Mouse (Mus musculus): Measurements from ENCODE around the gene Tle6.
A peak's percentile ranks its signal among the peaks of the same experiment; 100 is the strongest.

The Tle6 gene

GRCm38 (mm10) chr10:81591846-81592245 lies 9.0 kb downstream of the Tle6 start:
- DNase-seq (ENCODE audit: low read depth) = no peak

- no peak for DNase-seq (ENCODE audit: low read depth)
These were observed 12.1 kb downstream of the Tle6 start for GRCm38 (mm10) chr10:81588739-81589138.

DNA sequence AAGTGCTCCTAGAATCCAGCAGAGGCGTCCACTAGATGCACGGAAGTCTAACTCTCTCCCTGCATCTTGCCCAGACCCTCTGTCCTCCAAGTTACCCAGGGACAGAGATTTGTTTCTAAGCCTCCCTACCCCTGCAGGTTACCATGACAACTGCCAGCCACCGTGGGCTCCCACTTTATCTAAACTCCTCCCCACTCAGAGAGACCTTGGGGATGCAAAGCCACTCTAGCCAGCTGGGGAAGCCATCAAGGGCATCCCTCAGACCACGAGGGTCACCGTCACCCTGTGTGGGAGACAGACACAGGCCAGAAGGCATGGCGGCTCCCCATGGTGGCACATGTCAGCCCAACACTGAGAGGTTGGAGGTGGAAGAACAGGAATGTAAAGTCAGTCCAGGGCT lies 17.5 kb downstream of the Tle6 start:
- DNase-seq (ENCODE audit: low read depth) = no peak

DNA sequence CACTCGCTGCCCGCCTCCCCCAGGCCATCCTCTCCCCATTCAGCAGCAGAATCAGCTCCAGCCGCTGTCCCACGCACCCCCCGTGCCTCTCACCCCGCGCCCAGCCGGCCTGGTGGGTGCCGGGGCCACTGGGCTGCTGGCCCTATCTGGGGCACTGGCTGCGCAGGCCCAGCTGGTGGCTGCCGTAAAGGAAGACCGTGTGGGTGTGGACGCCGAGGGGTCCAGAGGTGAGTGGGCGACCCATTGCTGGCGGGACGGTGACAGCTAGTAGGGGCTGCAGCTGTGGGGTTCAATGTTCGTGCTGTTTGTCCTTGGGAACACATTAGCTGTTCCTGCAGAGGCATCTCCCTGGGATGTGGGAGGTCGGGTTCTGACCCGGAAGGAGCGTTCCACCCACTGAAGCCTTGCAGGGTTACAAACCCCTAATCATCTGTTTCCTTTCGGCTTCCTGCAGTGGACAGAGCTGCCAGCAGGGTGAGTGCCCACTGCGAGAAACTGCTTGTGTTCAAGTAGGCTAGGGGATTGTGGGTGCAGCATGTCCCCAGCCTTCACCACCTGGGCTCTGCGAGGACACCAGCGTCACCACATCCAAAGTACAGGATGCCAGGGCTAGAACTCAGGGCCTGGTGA lies 20.3 kb downstream of the Tle6 start:
- DNase-seq (ENCODE audit: low read depth) = no peak

GRCm38 (mm10) chr10:81579967-81580366 lies 20.9 kb downstream of the Tle6 start:
- DNase-seq (ENCODE audit: low read depth) = no peak

GRCm38 (mm10) chr10:81575695-81576094 lies 25.2 kb downstream of the Tle6 start:
- no peak for DNase-seq (ENCODE audit: low read depth)

GRCm38 (mm10) chr10:81575208-81575631 lies 25.7 kb downstream of the Tle6 start:
- DNase-seq (ENCODE audit: low read depth) = no peak

DNA sequence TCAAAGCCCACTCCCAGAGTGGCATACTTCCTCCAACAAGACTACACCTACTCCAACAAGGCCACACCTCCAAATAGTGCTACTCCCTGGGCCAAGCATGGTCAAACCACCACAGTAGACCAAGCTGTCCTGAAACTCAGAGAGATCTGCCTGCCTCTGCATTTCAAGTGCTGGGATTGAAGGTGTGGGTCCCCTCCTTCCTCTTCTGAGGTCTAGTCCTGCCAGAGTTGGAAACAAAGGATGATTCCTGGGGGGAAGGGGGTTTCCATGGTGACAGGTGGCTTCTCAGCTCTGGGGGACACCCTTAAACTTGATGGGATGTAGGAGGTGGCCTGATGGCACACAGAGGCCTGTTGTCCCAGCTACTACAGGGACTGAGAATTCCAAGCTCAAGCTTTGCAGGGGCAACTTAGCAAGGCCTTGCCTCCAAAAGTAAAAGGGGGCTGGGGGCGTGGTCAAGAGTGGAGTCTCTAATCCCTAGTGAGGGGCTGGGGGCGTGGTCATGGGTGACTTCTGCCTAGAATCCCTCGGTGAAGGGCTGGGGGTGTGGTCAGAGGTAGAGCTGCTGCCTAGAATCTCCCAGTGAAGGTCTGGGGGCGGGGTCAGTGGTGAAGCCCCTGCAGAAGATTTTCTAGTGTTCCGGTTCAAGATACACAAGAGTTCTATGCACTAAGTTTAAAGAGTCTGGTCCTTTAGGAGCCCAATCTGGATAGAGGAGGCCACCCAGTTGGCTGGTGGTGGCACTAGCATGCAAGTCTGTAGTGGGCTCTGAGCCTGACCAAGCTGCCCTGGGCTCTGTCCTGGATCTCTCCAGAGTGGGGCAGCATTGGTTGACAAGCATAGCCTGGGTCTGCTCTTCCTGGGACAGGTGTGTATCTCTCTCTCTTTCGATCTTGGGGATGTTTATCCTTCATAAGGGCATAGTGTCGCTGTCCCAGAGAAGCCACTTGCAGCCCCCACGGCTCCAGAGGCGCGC lies 26.5 kb downstream of the Tle6 start, which contains the start of gene Tle2:
Gene Tle2, plus strand, starts transcription at position 481 of the 976 bp plus-strand sequence.
- DNase-seq (ENCODE audit: low read depth) = no peak

- no peak for DNase-seq (ENCODE audit: low read depth)
These were observed 27.9 kb downstream of the Tle6 start for GRCm38 (mm10) chr10:81572975-81573374.

DNA sequence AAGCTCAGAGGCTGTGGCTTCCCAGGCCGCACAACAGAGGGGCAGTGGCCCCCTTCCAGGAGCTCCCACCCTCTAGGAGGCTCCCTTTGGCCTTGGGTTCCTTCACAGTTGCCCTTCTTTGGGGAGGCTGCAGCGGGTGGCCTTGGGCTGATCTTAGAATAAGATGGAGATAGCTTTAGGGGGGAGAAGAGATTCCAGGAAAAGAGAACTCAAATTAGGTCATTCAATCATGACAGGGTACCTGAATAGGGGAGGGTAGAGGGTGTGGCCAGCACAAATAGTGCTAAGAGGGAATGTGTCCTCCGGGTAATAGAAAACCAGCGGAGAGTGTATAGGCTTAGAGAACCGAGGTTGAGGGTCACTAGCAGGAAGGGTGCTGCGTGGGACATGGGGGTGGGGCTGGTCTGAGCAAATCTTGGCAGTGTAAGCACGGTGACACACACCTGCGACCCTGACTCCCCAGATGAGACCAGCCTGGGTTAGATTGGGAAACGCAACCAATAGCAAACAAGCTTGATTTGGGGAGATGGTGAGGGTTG lies 28.7 kb downstream of the Tle6 start:
- no peak for DNase-seq (ENCODE audit: low read depth)

DNA sequence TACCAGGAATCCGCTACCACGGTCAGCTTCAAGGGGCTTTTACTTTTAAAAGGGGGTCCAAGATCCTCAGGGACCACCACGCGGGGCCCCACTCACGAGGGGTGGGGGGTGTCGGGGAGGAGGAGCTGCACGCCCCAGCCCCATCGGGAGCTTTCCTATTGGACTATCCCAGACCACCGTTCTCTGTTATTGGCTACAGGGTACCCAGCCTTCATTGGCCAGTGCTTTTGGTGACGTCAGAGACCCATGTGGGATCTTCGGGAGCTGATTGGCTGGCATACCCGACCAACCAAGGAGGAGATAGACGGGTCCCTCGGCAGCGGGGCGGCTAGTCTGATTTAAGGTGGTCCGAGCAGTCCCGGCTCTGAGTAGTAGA lies 29.4 kb downstream of the Tle6 start:
- DNase-seq (ENCODE audit: low read depth) = peak; percentile 97

GRCm38 (mm10) chr10:81570831-81571500 lies 29.9 kb downstream of the Tle6 start:
- peak; percentile 71 for DNase-seq (ENCODE audit: low read depth)

- no peak for DNase-seq (ENCODE audit: low read depth)
These were observed 30.6 kb downstream of the Tle6 start for GRCm38 (mm10) chr10:81570238-81570800.

- DNase-seq (ENCODE audit: low read depth) = no peak
These were observed 31.2 kb downstream of the Tle6 start for GRCm38 (mm10) chr10:81569507-81570237.

DNA sequence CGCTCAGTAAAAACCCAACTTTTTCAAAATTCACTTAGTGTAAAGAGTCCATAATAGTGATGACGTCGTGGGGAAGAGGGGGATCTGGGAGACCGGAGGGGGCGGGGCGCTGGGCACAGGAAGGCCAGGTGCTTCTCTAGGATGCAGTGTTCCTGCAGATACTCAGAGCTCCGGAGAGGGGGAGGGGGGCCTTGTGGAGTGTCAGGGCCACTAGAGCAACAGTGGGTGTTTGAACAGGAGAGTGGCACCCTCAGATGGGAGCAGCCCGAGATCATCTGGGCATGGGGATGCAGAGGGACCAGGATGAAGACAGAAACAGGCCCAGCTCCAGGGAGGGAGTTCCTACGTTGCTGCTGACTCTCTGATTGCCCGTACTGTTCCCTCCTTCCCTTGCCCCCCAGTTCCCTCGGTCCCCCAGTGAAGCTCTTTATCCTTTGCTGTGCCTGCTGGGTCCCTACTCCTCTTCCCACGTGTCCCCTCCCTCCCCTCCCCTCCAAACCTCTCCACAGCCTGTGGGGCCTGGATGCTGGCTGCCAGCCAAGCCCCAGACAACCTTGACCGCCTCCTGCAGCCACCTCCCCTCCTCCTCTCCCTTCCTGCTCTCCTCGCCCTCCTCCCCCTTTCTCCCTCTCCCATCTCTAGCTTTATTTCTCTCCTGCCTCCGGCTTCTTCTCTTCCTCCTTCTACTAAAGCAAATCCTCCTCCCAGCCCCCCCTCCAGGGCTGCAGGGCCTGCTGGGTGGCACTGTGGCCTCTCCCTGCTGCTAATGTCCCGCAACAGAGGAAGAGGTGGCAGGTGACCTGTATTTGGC lies 32.3 kb downstream of the Tle6 start:
- no peak for DNase-seq (ENCODE audit: low read depth)

DNA sequence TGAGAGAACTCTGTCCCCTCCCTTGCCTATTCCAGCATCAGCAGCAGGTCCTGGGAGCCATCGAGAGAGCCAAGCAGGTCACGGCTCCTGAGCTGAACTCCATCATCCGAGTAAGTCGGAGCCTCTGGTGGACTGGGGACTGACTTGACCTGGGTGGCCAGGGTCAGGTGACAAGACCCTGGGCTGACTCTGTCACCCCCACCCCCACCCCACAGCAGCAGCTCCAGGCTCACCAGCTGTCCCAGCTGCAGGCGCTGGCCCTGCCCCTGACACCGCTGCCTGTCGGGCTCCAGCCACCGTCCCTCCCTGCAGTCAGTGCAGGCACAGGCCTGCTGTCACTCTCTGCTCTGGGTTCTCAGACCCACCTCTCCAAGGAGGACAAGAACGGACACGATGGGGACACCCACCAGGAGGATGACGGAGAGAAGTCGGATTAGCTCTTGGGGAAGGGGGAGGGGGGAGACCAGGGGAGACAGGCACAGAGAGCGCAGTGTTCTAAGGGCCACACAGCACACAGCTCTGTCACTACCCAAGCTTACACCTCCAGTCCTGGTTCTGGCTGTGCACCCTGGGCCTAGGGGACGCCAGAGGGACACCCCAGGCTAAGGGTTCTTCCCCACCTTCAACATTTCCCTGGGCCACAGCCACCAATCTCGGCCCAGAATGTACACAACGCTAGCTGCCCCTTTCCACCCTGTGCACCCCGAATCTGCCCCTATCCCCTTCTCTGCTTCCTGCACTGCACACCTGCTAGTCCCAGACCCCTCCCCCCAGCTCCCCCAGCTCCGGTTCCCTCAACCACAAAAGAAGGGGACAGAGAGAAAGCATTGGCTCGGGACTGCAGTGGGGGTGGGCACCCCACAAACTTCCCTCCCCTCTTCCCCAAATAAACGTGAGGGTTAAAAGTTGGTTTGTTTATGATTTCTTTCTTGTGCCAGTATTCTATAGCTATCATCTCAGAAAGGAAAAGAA lies 35.3 kb downstream of the Tle6 start:
- DNase-seq (ENCODE audit: low read depth) = no peak

DNA sequence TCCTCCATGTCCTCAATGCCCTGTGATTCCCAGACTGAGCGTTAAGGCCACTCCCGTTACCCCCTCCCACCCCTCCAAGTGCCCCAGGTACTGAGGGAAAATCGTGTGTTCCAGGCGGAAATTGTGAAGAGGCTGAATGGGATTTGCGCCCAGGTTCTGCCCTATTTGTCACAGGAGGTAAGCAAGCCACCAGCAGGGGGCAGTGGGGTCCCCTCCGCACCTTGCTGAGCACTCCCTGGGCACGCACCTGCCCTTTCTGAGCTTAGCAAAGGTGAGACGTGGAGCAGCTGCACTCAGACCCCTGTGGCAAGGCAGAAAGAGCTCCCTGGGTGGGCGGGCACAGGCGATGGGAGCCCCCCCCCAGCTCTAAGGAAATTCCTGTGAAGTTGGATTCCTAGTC lies 36.1 kb downstream of the Tle6 start:
- no peak for DNase-seq (ENCODE audit: low read depth)

- DNase-seq (ENCODE audit: low read depth) = no peak
These were observed 36.7 kb downstream of the Tle6 start for GRCm38 (mm10) chr10:81564216-81564615.

DNA sequence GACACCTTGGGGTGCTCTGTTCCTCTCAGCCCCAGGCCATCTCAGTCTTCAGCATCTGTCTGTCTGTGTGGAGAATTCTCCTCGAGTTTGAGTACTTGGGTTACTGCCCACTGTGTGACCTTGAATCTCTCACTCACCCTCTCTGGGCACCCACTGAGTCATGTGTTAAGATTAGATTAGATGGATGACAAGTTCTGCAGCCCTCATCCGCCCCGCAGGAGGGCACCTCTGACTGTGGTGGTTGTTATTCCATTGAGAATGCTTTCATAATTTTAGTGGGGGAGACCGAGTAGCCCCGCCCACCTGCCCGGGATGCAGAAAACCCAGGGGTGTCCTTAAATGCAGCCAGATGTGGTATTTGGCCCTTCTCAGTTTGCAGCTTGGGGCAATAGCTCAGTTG lies 37.4 kb downstream of the Tle6 start:
- no peak for DNase-seq (ENCODE audit: low read depth)
